Mouse (Mus musculus) limb, embryonic 13.5 days (tissue): ENCODE measurements at regions not wholly inside any gene's neighbourhood (a gene's known extent, or its start where the extent isn't known, plus 50 kb on each side); places are given as distances from the start of the nearest gene placed in this dataset.
A peak's percentile ranks its signal among the peaks of the same experiment; 100 is the strongest.

ENCODE experiments used
- ATAC-seq: fragments of 200-750 bp; cut with Nextera tagmentation; 2 replicates; pipeline ENCODE4 v1.8.0; 2017; ENCODE audit warnings: low read depth, moderate number of reproducible peaks, moderate TSS enrichment; ENCODE audit not compliant: low FRiP score
- H3K27ac ChIP-seq: fragments of 300-500 bp; sonication (generic); 2 replicates; pipeline ENCODE4 v1.5.1; 2015; ENCODE audit warnings: inconsistent platforms, mild to moderate bottlenecking, moderate library complexity
- H3K27me3 ChIP-seq: fragments of 300-500 bp; sonication (generic); 2 replicates; pipeline ENCODE4 v1.6.1; 2015; ENCODE audit warnings: mild to moderate bottlenecking, inconsistent platforms
- H3K36me3 ChIP-seq: fragments of 300-500 bp; sonication (generic); 2 replicates; pipeline ENCODE4 v1.6.1; 2015; ENCODE audit warnings: inconsistent platforms, mild to moderate bottlenecking, moderate library complexity
- H3K4me1 ChIP-seq: fragments of 300-500 bp; sonication (generic); 2 replicates; pipeline ENCODE4 v1.6.1; 2015; ENCODE audit warnings: inconsistent platforms
- H3K4me2 ChIP-seq: fragments of 300-500 bp; sonication (generic); replicated peaks from 2 replicates; pipeline ENCODE4 v1.6.1; 2015; ENCODE audit warnings: inconsistent platforms, mild to moderate bottlenecking, moderate library complexity
- H3K4me3 ChIP-seq: fragments of 300-500 bp; sonication (generic); 2 replicates; pipeline ENCODE4 v1.5.1; 2015; ENCODE audit warnings: moderate library complexity, mild to moderate bottlenecking, inconsistent platforms
- H3K9ac ChIP-seq: fragments of 300-500 bp; sonication (generic); 2 replicates; pipeline ENCODE4 v1.6.1; 2015; ENCODE audit warnings: mild to moderate bottlenecking, inconsistent platforms
- H3K9me3 ChIP-seq: fragments of 300-500 bp; sonication (generic); 2 replicates; pipeline ENCODE4 v1.6.1; 2016; ENCODE audit warnings: inconsistent platforms
- WGBS: fragments of 180-500 bp; shearing (Covaris S2); methylation state at CpG from one replicate; pipeline ENCODE4 v1.1.7; 2015; 5-methylcytosine and 5-hydroxymethylcytosine counted together

- Histone ChIP-seq H3K4me1 (peaks cover 18% of the 10 kb centered on the region), H3K4me3 (no peak overlapping the region), H3K36me3 (no peaks in the 10 kb centered on the region), H3K9me3 (no peaks in the 10 kb centered on the region), H3K27ac (no peak overlapping the region), H3K27me3 (no peaks in the 10 kb centered on the region), H3K4me2 (no peak overlapping the region), H3K9ac (no peak overlapping the region)
- ATAC-seq: no peak
- 85% methylated on average over 7 of the region's 7 CpGs for WGBS
These were observed 199.4 kb downstream of the Mreg start for GRCm38 (mm10) chr1:72012710-72013109.

- Histone ChIP-seq H3K27me3 (no peaks in the 10 kb centered on the region), H3K4me1 (peaks cover 16% of the 10 kb centered on the region), H3K9ac (no peak overlapping the region), H3K36me3 (no peaks in the 10 kb centered on the region), H3K27ac (no peak overlapping the region), H3K4me2 (no peak overlapping the region), H3K9me3 (no peaks in the 10 kb centered on the region), H3K4me3 (no peak overlapping the region)
- 39% methylated on average over 7 of the region's 7 CpGs for WGBS
- ATAC-seq: no peak
These were observed 202.7 kb downstream of the Mreg start for GRCm38 (mm10) chr1:72009270-72009928.

GRCm38 (mm10) chr1:72006696-72007291 lies 205.3 kb downstream of the Mreg start:
- Histone ChIP-seq H3K27me3 (no peaks in the 10 kb centered on the region), H3K27ac (no peak overlapping the region), H3K9me3 (no peaks in the 10 kb centered on the region), H3K36me3 (no peaks in the 10 kb centered on the region), H3K4me3 (no peak overlapping the region), H3K4me1 (peaks cover 29% of the 10 kb centered on the region), H3K9ac (no peak overlapping the region), H3K4me2 (no peak overlapping the region)
- ATAC-seq: no peak
- 63% methylated on average over 7 of the region's 7 CpGs for WGBS

GRCm38 (mm10) chr1:72005956-72006355 lies 206.2 kb downstream of the Mreg start:
- Histone ChIP-seq H3K4me2 (no peak overlapping the region), H3K27ac (no peak overlapping the region), H3K9me3 (no peaks in the 10 kb centered on the region), H3K9ac (no peak overlapping the region), H3K4me3 (no peak overlapping the region), H3K27me3 (no peaks in the 10 kb centered on the region), H3K36me3 (no peaks in the 10 kb centered on the region), H3K4me1 (peaks cover 34% of the 10 kb centered on the region)
- WGBS: 20% methylated on average over 8 of the region's 8 CpGs
- ATAC-seq: no peak

DNA sequence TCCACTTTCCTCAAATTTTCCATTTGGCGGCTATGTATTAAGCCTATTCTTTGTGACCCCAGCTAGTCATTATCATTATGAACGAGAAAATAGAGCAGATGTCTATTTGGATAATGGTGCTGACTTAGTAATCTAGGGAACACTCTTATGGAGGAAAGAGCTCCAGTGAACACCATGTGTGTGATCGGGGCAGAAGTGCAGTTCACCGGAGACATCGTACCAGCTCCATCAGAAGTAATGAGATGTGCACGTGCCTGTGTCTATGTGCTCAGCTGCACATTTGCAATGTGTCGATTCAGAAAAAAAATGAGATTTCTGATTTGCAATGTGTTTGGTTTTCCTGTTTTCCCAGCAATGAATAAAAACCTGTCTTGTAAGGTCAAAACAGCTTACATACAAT lies 206.6 kb downstream of the Mreg start:
- peaks cover 34% of the 10 kb centered on the region for H3K4me1 ChIP-seq
- H3K9ac ChIP-seq: no peak overlapping the region
- H3K4me3 ChIP-seq: no peak overlapping the region
- no peaks in the 10 kb centered on the region for H3K36me3 ChIP-seq
- no peaks in the 10 kb centered on the region for H3K9me3 ChIP-seq
- 48% methylated on average over 7 of the region's 7 CpGs for WGBS
- no peak for ATAC-seq
- no peak overlapping the region for H3K27ac ChIP-seq
- H3K4me2 ChIP-seq: no peak overlapping the region
- no peaks in the 10 kb centered on the region for H3K27me3 ChIP-seq

GRCm38 (mm10) chr1:72003424-72004278 lies 208.5 kb downstream of the Mreg start:
- H3K4me2 ChIP-seq: no peak overlapping the region
- no peak for ATAC-seq

DNA sequence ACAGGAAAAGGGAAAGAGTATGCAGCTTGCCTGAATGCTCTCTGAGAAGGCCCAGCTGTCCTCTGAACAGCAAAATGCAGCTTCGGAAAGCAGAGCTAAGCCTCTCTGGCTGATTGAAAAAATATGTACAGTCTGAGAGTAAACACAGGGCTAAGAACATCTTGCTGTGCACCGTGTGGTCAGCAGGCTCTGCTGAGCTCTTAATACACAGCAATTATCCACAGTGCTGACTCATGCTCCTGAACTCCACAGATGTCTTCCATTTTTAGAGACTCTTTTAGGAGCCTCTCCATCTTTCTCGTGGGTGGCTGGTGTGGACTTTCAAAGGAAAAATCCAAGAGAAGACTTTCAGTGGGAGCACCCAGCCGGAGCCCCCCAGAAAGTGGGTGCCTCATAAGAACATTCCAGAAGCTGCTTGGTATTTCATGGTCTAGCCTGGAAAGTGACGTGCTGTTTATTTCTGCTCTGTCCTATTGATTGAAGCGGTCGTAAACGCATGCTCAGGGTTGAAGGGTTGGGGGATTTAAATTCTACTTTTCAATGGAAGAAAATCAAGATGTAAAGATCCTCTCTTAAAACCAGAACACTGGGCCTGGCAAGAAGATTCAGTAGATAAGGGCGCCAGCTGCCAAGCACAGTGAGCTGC lies 209.5 kb downstream of the Mreg start:
- Histone ChIP-seq H3K36me3 (no peaks in the 10 kb centered on the region), H3K4me1 (peaks cover 34% of the 10 kb centered on the region), H3K4me3 (no peak overlapping the region), H3K4me2 (no peak overlapping the region), H3K9ac (no peak overlapping the region), H3K27me3 (no peaks in the 10 kb centered on the region), H3K9me3 (no peaks in the 10 kb centered on the region), H3K27ac (peak overlapping the region; percentile 28)
- WGBS: 37% methylated on average over 9 of the region's 9 CpGs
- peak; percentile 81 for ATAC-seq

More at GRCm38 (mm10) chr1:72003424-72004278, 208.5 kb downstream of the Mreg start:
- 64% methylated on average over 14 of the region's 14 CpGs for WGBS
- Histone ChIP-seq H3K27ac (no peak overlapping the region), H3K4me3 (no peak overlapping the region), H3K9me3 (no peaks in the 10 kb centered on the region), H3K9ac (no peak overlapping the region), H3K4me1 (peaks cover 34% of the 10 kb centered on the region), H3K27me3 (no peaks in the 10 kb centered on the region), H3K36me3 (no peaks in the 10 kb centered on the region)

- H3K4me3 ChIP-seq: no peak overlapping the region
- no peaks in the 10 kb centered on the region for H3K27me3 ChIP-seq
- no peak overlapping the region for H3K27ac ChIP-seq
- no peak for ATAC-seq
- H3K4me1 ChIP-seq: peaks cover 28% of the 10 kb centered on the region
- no peak overlapping the region for H3K4me2 ChIP-seq
- no peaks in the 10 kb centered on the region for H3K9me3 ChIP-seq
- no peaks in the 10 kb centered on the region for H3K36me3 ChIP-seq
- no peak overlapping the region for H3K9ac ChIP-seq
- WGBS: 79% methylated on average over 2 of the region's 2 CpGs
These were observed 211.4 kb downstream of the Mreg start for GRCm38 (mm10) chr1:72000741-72001140.

DNA sequence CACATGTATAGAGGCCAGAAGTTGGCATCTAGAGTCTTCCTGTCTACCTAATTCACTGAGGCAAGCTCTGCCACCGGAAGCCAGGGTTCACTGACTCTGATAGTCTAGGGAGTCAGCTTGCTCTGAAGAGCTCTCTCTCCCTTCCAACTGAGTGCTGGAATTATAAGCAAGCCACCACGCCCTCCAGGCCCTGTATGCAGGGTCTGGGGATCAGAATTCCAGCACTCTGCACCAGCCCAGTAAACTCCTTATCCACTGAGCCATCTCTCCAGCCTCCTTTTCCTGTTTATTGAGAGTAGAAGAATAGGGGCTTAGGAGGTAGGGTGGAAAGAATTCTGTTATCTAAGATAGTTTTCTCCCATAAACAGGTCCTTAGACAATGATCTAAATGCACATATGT lies 215.3 kb downstream of the Mreg start:
- H3K36me3 ChIP-seq: no peaks in the 10 kb centered on the region
- no peak overlapping the region for H3K4me3 ChIP-seq
- H3K4me1 ChIP-seq: peaks cover 28% of the 10 kb centered on the region
- no peaks in the 10 kb centered on the region for H3K9me3 ChIP-seq
- H3K4me2 ChIP-seq: no peak overlapping the region
- ATAC-seq: no peak
- no peaks in the 10 kb centered on the region for H3K27me3 ChIP-seq
- WGBS: 47% methylated on average over 2 of the region's 2 CpGs
- H3K9ac ChIP-seq: no peak overlapping the region
- no peak overlapping the region for H3K27ac ChIP-seq

DNA sequence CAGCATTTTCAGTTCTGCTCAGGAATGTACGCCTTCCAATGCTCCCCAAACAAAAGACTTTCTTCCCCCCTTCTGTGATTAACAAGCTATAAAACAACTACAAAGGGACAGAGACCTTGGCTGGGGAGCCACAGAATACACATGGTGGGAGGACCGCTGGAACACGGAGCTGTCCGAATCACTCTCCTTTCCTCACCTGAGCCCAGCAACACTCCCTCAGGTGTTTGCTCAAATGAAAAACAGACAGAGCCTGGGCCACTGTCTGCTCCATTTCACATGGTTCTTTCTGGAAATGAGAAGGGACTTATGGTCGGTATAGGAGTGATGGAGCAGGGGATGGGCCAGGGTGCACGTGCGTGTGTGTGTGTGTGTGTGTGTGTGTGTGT lies 215.9 kb downstream of the Mreg start:
- 46% methylated on average over 7 of the region's 7 CpGs for WGBS
- H3K9me3 ChIP-seq: no peaks in the 10 kb centered on the region
- H3K27ac ChIP-seq: no peak overlapping the region
- H3K4me1 ChIP-seq: peaks cover 22% of the 10 kb centered on the region
- no peak overlapping the region for H3K9ac ChIP-seq
- ATAC-seq: 0 out of 2 replicates have a peak, but pooled peaks have one; percentile 19
- H3K4me3 ChIP-seq: no peak overlapping the region
- H3K36me3 ChIP-seq: no peaks in the 10 kb centered on the region
- H3K4me2 ChIP-seq: no peak overlapping the region; the same call in 1 of the 2 replicates
- no peaks in the 10 kb centered on the region for H3K27me3 ChIP-seq

- no peak overlapping the region for H3K4me3 ChIP-seq
- H3K4me1 ChIP-seq: peaks cover 22% of the 10 kb centered on the region
- ATAC-seq: no peak
- H3K27me3 ChIP-seq: no peaks in the 10 kb centered on the region
- H3K27ac ChIP-seq: no peak overlapping the region
- no peak overlapping the region for H3K9ac ChIP-seq
- no peaks in the 10 kb centered on the region for H3K9me3 ChIP-seq
- WGBS: 53% methylated on average over 16 of the region's 16 CpGs
- H3K36me3 ChIP-seq: no peaks in the 10 kb centered on the region
- H3K4me2 ChIP-seq: no peak overlapping the region
These were observed 216.4 kb downstream of the Mreg start for GRCm38 (mm10) chr1:71995573-71996233.
